Mouse (Mus musculus) stomach, embryonic 14.5 days (tissue): ENCODE results near the gene Hp. TPM values are rescaled to one million over a fixed set of nuclear protein-coding genes. Genes with fewer than 3 reads are reported as not detected.

Source experiments
- ATAC-seq: fragments of 200-750 bp; cut with Nextera tagmentation; 2 replicates; pipeline ENCODE4 v1.8.0; 2017; ENCODE audit warnings: low read depth, moderate TSS enrichment; ENCODE audit not compliant: insufficient number of reproducible peaks, insufficient read depth, low FRiP score
- H3K27ac ChIP-seq: fragments of 300-500 bp; sonication (generic); 2 replicates; pipeline ENCODE4 v1.5.1; 2014; ENCODE audit warnings: mild to moderate bottlenecking, low read length, moderate library complexity, mixed read lengths
- H3K27me3 ChIP-seq: fragments of 300-500 bp; sonication (generic); 2 replicates; pipeline ENCODE4 v1.6.1; 2014; ENCODE audit warnings: low read length, control low read depth, mixed read lengths; ENCODE audit not compliant: control insufficient read depth, insufficient read depth
- H3K36me3 ChIP-seq: fragments of 300-500 bp; sonication (generic); 2 replicates; pipeline ENCODE4 v1.6.1; 2014; ENCODE audit warnings: mild to moderate bottlenecking, control low read depth, low read length, moderate library complexity, mixed read lengths; ENCODE audit not compliant: control insufficient read depth, insufficient read depth
- H3K4me1 ChIP-seq: fragments of 300-500 bp; sonication (generic); 2 replicates; pipeline ENCODE4 v1.6.1; 2014; ENCODE audit warnings: low read length, control low read depth, mixed read lengths; ENCODE audit not compliant: control insufficient read depth, insufficient read depth
- H3K4me2 ChIP-seq: fragments of 300-500 bp; sonication (generic); replicated peaks from 2 replicates; pipeline ENCODE4 v1.6.1; 2014; ENCODE audit warnings: low read depth, low read length, control low read depth
- H3K4me3 ChIP-seq: fragments of 300-500 bp; sonication (generic); 2 replicates; pipeline ENCODE4 v1.5.1; 2014; ENCODE audit warnings: low read depth, low read length, control low read depth
- H3K9ac ChIP-seq: fragments of 300-500 bp; sonication (generic); replicated peaks from 2 replicates; pipeline ENCODE4 v1.6.1; 2014; ENCODE audit warnings: low read depth, mild to moderate bottlenecking, control low read depth, low read length, moderate library complexity, mixed read lengths
- H3K9me3 ChIP-seq: fragments of 300-500 bp; sonication (generic); 2 replicates; pipeline ENCODE4 v1.6.1; 2016; ENCODE audit warnings: low read depth, low read length, control low read depth; ENCODE audit not compliant: control insufficient read depth
- WGBS: fragments of 180-500 bp; shearing (Covaris S2); extraction: QIAGEN DNeasy Blood & Tissue Kit; methylation state at CpG from one replicate; pipeline ENCODE4 v1.1.7; 2014; 5-methylcytosine and 5-hydroxymethylcytosine counted together
- polyA plus RNA-seq: library from polyadenylated mRNA; unstranded; fragments of >200 nt; fragmentation: Nextera tagmentation; extraction: Ambion mirVana; gene quantifications from 2 replicates; pipeline ENCODE4 v1.2.1, GENCODE M21; 2014

Gene Hp
- polyA plus RNA-seq, 1 experiment from 2014 or later, result 0.85 TPM

DNA sequence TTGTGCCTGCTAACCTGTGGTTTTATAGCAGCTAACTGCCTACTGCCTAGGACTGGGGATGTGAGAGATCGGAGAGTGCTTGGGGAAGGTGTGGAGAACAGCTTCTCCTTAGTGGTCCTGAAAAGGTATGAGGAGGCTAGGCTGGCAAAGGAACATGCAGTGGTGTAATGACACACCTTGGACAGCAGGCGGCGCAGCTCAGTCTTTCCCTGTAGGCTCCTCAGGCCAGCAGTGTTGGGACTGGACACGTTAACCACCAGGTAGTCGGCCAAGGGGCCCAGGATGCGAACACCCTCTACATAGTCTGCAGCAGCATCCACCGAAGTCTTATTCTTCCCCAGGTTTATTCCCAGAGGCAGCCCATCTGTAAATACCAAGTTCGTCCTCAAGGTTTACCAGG, 16.9 kb upstream of the Hp start:
- H3K4me1 ChIP-seq, result no peaks in the 10 kb centered on the region
- no peaks in the 10 kb centered on the region for H3K9me3 ChIP-seq
- no peak overlapping the region for H3K9ac ChIP-seq
- H3K36me3 ChIP-seq, result peaks cover 7% of the 10 kb centered on the region; the same call in 1 of the 2 replicates
- 46% methylated on average over 8 of the region's 8 CpGs for WGBS
- H3K4me2 ChIP-seq, result no peak overlapping the region
- H3K4me3 ChIP-seq, result no peak overlapping the region
- no peak overlapping the region for H3K27ac ChIP-seq
- ATAC-seq, result peak; percentile 58; the same call in 1 of the 2 replicates
- H3K27me3 ChIP-seq, result no peaks in the 10 kb centered on the region

DNA sequence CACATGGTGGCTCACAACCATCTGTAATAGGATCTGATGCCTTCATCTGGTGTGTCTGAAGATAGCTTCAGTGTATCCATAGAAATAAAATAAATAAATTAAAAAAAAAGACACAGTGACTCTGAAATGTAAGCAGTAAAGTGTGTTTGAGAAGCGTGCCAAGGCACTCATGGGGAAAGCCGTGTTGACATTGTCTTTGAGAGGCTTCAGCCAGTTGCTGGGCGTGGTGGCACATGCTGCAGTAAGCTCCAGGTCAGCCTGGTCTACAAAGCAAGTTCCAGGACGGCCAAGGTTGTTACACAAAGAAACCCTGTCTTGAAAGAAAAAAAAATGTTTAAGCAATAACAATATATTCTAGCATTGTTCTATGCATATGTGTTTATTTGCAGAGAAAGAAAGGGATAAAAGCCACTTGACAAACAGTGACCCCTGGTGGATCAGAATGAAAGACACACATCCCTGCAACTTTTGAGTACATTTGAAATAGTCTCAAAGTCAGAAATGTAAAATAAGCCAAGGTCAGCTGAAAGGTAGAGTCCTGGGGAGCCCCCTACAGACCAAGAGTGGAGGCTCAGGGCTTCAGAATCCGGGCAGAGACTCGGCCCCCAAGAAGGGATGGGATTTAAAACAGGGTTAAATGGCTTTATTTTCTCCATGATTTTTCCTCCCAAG, 14.3 kb upstream of the Hp start:
- peaks cover 7% of the 10 kb centered on the region; the same call in 1 of the 2 replicates for H3K36me3 ChIP-seq
- no peak for ATAC-seq
- WGBS, result 65% methylated on average over 6 of the region's 6 CpGs
- no peaks in the 10 kb centered on the region for H3K4me1 ChIP-seq
- H3K9me3 ChIP-seq, result no peaks in the 10 kb centered on the region
- no peak overlapping the region for H3K4me3 ChIP-seq
- no peak overlapping the region for H3K4me2 ChIP-seq
- H3K9ac ChIP-seq, result no peak overlapping the region
- no peak overlapping the region for H3K27ac ChIP-seq
- H3K27me3 ChIP-seq, result no peaks in the 10 kb centered on the region

DNA sequence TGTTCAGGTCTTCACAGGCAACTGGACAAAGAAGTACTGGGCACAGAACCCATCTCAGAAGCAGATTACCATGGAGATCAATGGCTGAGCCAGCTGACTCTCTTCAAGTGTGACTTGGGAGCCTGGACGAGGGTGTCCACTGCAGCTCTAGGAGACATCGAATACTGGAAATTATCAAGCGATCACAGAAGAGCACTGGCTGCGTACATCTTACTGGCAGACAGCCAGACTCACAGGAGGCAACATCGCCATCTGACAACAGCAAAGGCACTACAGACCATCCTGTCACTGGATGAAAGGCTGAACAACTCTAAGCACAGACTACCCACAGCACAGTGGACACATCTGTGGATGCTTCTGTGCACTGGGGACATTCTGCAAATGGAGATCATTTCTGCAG, 13.2 kb upstream of the Hp start:
- H3K4me1 ChIP-seq, result no peaks in the 10 kb centered on the region
- H3K9ac ChIP-seq, result no peak overlapping the region
- no peak overlapping the region for H3K4me3 ChIP-seq
- H3K36me3 ChIP-seq, result peaks cover 7% of the 10 kb centered on the region; the same call in 1 of the 2 replicates
- H3K4me2 ChIP-seq, result no peak overlapping the region
- 84% methylated on average over 5 of the region's 5 CpGs for WGBS
- no peaks in the 10 kb centered on the region for H3K9me3 ChIP-seq
- no peak for ATAC-seq
- no peaks in the 10 kb centered on the region for H3K27me3 ChIP-seq
- no peak overlapping the region for H3K27ac ChIP-seq

DNA sequence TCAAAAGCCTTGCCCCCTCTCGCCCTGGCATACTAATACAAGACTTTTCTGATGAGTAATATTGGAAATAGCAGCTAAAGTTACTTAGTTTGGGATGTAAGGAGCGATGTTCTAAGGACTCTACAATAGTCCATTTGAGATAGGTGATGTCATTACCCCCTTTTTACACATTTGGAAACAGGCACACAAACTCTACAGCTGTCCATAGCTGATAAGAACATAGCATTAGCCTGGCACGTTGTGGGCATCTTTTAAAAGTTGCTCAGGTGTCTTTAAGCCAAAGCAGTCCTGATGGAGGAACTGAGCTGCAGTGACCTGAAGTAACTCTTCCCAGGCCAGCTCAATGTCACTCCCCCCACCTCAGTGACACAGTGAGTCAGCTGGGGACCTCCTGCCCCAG, 12.4 kb upstream of the Hp start:
- no peak overlapping the region for H3K4me2 ChIP-seq
- no peaks in the 10 kb centered on the region for H3K4me1 ChIP-seq
- H3K27ac ChIP-seq, result no peak overlapping the region
- H3K9me3 ChIP-seq, result no peaks in the 10 kb centered on the region
- no peak overlapping the region for H3K9ac ChIP-seq
- H3K36me3 ChIP-seq, result peaks cover 7% of the 10 kb centered on the region; the same call in 1 of the 2 replicates
- no peak for ATAC-seq
- WGBS, result 88% methylated on average over 3 of the region's 3 CpGs
- no peaks in the 10 kb centered on the region for H3K27me3 ChIP-seq
- no peak overlapping the region for H3K4me3 ChIP-seq

DNA sequence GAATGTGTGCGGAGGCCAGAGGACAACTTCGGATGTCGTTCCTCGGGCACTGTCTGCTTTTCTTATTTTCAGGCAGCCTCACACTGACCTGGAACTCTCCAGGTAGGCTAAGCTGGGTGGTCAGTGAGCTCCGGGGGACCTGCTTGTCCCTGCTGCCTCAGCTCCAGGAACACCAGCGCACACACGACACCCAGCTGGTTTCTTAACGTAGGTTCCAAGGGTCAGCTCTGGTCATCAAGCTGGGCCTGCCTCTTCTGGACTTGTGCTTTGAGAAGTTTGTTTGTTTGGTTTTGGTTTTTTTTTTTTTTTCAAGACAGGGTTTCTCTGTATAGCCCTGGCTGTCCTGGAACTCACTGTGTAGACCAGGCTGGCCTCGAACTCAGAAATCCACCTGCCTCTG, 11.9 kb upstream of the Hp start:
- H3K4me2 ChIP-seq, result no peak overlapping the region
- H3K4me1 ChIP-seq, result no peaks in the 10 kb centered on the region
- H3K36me3 ChIP-seq, result peaks cover 7% of the 10 kb centered on the region; the same call in 1 of the 2 replicates
- WGBS, result 85% methylated on average over 9 of the region's 9 CpGs
- no peak overlapping the region for H3K4me3 ChIP-seq
- ATAC-seq, result no peak
- no peak overlapping the region for H3K27ac ChIP-seq
- no peaks in the 10 kb centered on the region for H3K9me3 ChIP-seq
- no peaks in the 10 kb centered on the region for H3K27me3 ChIP-seq
- H3K9ac ChIP-seq, result no peak overlapping the region

DNA sequence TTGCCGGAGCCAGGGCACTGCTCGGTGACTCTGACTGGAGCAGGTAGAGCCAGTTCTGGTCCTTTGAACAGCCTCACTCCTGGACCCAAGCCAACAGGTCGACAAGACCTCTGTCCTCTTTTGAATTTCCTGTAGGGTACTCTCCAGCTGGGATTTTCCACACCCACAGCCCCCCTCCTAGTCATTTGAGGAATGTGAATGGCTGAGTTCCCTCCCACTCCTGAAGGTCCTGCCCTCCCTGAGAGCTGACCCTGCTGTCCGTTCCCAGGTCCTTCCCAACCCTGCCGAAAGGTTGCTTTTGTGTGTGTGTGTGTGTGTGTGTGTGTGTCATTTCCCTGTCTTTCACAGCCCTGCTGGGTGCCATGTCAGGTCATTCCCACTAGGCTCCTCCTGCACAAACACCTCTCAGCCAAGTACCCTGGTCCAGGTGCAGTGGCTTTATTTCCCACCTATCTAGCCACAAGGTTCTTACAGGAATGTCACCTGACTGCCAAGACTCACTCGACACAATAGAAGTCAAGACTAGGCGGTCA, 8.1 kb upstream of the Hp start:
- WGBS, result 40% methylated on average over 7 of the region's 7 CpGs
- Histone ChIP-seq H3K4me3 (no peak overlapping the region), H3K27ac (no peak overlapping the region)

DNA sequence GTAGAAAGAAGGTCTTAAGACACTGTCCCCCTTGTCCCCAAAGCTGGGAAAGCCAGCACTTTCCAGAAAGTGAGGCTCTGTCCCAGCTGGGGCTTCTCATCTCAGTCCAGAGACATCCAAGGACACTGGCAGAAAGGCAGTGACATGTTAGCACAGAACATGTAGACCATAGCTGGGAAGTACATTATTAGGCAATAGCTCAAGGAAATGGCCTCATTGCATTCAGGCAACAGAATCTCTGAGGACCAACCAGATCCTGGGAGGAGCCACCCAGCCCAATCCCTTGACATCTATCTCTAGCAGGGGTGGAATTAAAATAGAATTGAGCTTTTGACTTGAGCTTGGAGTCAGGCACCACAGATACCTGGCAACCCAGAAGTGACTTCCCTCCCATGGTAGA, 6.7 kb upstream of the Hp start:
- Histone ChIP-seq H3K9me3 (0 out of 2 replicates have a peak, but pooled peaks cover 2% of the 10 kb centered on the region), H3K27me3 (no peaks in the 10 kb centered on the region), H3K9ac (no peak overlapping the region), H3K4me1 (no peaks in the 10 kb centered on the region), H3K4me2 (no peak overlapping the region), H3K27ac (no peak overlapping the region), H3K36me3 (no peaks in the 10 kb centered on the region), H3K4me3 (no peak overlapping the region)
- ATAC-seq, result no peak

More for the DNA sequence above, 8.1 kb upstream of the Hp start:
- Histone ChIP-seq H3K9me3 (0 out of 2 replicates have a peak, but pooled peaks cover 2% of the 10 kb centered on the region), H3K36me3 (no peaks in the 10 kb centered on the region; the same call in 1 of the 2 replicates), H3K9ac (no peak overlapping the region), H3K4me1 (no peaks in the 10 kb centered on the region), H3K27me3 (no peaks in the 10 kb centered on the region), H3K4me2 (no peak overlapping the region)
- peak; percentile 71 for ATAC-seq

DNA sequence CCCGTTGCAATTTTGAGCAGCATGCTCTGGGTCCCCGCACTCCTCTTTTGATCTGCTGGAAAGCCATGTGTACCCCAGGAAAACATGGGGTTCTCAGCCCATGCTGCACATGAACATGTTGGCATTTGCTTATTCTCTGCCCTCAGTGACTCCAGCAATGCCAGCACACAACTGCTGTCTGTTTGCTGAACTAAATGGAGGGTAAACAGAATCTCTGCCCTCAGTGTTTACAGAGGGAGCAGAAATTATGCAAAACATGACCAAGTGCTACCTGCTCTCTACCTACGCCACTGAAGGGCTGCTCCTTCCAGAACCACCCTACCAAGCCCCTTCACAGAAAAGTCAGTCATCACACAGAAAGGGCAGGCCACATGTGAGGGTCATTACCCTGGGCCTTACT, 5.9 kb upstream of the Hp start:
- Histone ChIP-seq H3K4me2 (no peak overlapping the region), H3K9ac (no peak overlapping the region), H3K27ac (no peak overlapping the region), H3K4me3 (no peak overlapping the region), H3K36me3 (no peaks in the 10 kb centered on the region), H3K4me1 (no peaks in the 10 kb centered on the region), H3K9me3 (0 out of 2 replicates have a peak, but pooled peaks cover 2% of the 10 kb centered on the region), H3K27me3 (no peaks in the 10 kb centered on the region)
- 77% methylated on average over 3 of the region's 3 CpGs for WGBS
- no peak for ATAC-seq
